Mouse (Mus musculus): ENCODE results near the gene Sec1.

Sec1 gene

DNA sequence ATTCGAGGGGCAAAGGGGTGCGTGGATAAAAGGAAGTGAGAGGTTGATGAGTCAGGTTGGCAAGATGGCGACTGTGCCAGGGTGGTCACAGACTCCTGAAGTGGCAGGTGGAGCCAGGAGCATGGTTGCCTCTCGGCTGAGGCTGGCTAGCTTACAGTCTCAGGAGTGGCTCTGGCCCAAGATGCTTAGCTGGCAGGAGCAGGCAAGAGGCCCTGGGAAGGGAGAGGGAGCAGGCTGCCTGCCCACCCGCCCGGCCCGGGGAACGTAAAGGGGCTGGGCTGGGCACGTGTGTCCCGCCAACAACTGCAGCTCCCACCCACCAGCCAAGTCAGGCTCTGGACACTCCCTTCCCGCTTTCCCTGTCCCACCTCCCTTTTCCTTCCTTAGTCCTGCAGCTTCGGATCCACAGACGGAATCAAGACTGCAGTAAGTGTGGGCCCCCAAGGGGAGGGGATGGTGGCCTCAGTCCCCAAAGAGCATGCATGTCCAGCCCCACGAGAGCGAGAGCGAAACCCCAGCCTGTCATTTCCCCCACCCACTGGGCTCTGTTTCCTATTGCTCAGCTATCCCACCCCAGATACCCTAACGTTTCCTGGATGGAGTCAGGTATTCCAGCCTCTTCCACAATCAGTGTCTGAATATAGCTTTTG lies 52.7 kb downstream of the Sec1 start:
- DNase-seq (ENCODE audit: low read depth, low spot score), result no peak

DNA sequence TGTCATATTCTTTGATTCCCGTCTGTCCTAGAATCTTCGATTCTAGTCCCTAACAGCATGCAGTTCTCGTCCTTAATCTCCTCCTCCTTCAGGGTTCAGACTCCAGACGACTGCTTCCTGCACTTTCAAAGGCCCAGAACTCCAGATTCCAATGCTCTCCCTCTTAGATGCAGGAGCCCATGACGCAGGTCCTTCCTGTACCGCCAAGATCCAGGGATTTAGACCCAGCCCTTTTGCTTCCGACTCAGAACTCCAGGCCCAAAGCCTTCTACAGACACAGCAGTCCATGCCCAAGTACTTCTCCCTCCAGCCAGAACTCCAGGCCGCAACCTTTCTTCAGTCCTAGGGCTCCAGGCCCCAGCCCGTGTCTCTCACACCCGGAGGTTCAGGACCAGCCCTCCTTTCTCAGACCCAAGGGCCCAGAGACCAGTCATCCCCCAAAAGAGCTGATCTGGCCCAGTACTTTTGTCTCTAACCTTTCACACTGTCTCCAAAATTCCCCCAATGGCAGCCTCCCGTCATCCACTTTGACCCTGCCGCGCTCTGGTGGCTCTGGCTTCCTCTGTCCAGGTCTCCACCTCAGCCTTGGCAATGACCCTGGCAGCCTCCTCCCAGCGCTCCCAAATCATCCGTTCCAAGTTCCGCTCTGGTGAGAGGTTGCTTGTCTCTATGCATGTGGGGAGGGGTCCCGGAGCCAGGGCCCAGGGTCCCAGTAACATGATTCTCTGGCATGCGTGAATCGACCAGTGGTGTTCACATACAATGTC lies 53.8 kb downstream of the Sec1 start:
- no peak for DNase-seq (ENCODE audit: low read depth, low spot score)

DNA sequence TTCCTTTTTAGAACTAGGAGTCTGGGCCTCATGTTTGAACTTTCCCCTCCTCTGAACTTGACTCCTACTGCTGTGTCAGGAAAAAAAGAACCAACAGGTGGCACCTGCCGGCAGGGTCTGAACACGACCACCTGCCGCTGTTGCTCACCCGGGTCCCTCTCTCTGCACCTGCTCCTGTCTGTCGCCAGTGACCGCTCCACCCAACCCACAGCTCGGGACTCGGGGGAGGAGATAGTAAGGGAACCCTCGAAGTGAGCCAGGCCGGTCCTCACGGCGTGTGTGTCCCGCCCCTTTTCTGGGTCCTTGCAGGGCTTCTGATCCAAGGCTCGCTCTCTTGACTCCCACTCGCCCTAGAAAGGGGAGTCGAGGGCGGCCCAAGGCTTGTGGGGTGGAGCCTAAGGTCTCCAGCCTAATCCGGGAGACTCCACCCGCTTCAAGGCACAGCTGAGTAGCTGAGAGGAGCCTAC lies 54.6 kb downstream of the Sec1 start, which contains the start of gene Mamstr:
Gene Mamstr (plus strand): TSS at position 417 of the 467 bp plus-strand sequence.
- DNase-seq (ENCODE audit: low read depth, low spot score), result no peak

DNA sequence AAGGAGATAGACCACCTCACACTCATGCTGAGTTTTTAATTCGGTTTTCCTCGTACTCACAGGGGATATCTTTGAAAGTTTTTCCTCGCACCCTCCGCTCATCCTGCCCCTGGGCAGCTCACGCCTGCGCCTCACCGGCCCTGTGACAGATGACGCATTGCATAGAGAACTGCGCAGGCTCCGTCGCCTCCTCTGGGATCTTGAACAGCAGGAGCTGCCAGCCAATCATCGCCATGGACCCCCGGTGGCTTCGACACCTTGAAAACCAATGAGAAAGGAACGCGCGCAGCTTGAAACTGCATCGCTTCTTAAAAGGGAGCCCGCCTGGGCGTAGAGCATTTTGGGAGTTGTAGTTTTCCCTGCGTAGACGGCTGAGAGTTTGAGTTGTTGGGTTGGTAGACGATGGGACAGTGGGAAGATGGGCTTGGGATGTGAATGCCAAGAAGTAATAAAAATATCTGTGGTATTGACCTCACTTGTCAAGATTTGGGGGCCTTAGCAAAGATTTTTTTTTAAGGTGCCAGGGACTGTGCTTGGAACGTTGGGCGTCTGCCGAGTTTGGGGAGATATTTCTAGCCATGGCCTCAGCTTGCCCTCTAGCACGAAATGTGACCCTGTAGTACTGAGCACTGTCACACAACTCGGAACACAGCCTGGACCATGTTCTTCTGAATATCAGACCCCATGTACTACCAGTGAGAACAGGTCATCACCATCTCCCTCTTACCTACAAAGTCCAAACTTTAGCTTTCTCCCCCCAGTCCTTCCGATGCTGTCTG lies 55.4 kb downstream of the Sec1 start:
- peak; percentile 93 for DNase-seq (ENCODE audit: low read depth, low spot score)

- no peak for DNase-seq (ENCODE audit: low read depth, low spot score)
Observed at GRCm38 (mm10) chr7:45637710-45638109, 56.5 kb downstream of the Sec1 start.

DNA sequence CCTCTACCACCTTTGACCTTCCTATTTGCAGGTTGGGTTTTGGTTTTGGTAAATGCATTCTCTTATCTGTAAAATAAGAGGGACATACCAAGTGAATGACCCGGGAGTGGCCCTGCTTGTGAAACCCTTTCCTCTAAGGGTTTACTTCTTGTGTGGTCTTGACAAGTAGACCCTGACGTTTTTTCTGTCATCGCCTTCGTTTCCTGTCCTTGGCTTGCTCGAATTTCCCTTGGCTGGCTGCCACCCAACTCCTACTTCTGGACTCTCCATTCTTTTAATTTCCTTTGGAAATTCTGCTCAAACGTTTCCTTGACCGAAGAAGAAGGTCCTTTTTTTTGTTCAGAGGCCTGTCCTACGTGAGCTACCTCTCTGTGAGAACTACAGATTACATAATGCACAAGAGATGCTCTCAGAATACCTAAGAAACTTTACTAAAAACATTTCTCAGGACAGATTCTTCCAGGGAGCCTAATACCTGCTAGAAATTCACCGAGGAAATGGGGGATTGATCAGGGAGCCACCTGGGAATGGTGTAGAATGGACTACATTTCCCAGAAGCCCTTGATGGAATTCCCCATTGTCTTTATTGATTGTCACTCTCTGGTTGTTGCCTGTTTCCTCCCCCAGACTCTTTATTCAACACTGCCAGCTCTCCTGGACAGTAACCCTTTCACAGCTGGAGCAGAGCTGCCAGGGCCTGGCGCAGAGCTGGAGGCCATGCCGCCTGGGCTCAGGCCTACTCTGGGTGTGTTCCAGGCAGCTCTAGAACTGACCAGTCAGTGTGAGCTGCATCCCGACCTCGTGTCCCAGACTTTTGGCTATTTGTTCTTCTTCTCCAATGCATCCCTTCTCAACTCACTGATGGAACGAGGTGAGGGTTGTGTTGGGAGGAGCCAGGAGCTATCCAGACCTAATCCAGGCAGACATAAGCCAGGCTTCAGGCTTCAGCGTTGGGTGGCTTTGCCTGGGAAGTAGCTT lies 58.2 kb downstream of the Sec1 start:
- DNase-seq (ENCODE audit: low read depth, low spot score), result no peak

DNA sequence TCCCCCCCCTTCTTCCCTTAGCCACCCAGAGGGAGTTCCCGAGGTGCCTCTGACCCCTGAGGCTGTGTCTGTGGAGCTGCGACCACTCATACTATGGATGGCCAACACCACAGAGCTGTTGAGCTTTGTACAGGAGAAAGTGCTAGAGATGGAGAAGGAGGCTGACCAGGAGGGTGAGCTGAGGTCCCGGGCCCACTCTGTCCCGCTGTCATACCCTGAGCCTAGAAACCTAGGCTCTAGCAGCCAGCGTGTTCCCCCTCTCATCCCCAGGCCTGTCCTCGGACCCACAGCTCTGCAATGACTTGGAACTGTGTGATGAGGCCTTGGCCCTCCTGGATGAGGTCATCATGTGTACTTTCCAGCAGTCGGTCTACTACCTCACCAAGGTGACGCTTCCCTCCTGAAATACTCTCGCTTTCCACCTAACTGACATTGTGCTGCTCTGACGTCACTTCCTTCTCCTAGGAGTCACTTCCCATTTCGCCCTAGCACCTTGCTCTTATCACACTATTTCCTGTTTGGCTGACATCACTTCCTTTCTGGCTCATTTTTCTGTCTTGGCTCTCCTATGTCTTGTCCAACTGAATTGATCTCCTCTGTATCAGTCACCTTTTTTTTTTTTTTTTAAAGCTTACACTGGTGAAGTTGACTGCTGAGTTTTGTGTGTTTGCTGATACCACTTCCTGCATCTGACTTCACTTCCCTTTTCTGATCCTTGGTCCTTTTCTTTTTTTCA lies 59.1 kb downstream of the Sec1 start:
- no peak for DNase-seq (ENCODE audit: low read depth, low spot score)

DNA sequence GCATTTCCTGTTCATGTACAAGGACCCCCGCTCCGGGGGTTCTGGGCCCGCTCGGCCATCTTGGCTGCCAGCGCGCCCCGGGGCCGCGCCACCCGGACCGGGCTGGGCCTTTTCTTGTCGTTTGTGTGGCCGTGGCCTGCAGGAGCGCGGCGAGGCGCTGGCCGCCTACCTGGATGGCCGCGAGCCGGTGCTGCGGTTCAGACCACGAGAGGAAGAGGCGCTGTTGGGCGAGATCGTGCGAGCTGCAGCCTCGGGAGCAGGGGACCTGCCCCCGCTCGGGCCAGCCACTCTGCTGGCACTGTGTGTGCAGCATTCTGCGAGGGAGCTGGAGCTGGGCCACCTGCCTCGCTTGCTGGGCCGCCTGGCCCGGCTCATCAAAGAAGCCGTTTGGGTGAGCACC lies 61.7 kb downstream of the Sec1 start:
- no peak for DNase-seq (ENCODE audit: low read depth, low spot score)

- DNase-seq (ENCODE audit: low read depth, low spot score), result no peak
Observed at GRCm38 (mm10) chr7:45630064-45630907, 63.9 kb downstream of the Sec1 start.

- peak; percentile 77 for DNase-seq (ENCODE audit: low read depth, low spot score)
Observed at GRCm38 (mm10) chr7:45628364-45629294, 65.6 kb downstream of the Sec1 start.
